12 mouse cellular contexts compared by ENCODE assay signal in genomic region chr9:21556996-21557395, GRCm38 (mm10). TPM values are rescaled to one million over a fixed set of nuclear protein-coding genes. Genes with fewer than 3 reads are reported as not detected.
DNase-seq lines count a peak whose midpoint lies in the region; ATAC-seq and TF ChIP-seq lines count a peak whose summit lies in the region.
"Had no signal": no experiment of that assay in that cellular context is flagged by ENCODE, and none has a peak within 500 bp of the region (broad histone marks: within the 10 kb centered on the region; RNA-seq: fewer than 3 reads in every experiment).

No protein-coding gene starts in this region.

- TF ChIP-seq CTCF in heart, postnatal 0 days (IDR thresholded peaks at IDR 0.05; ENCODE audit: low read depth) = no peak
- TF ChIP-seq CTCF in liver, postnatal 0 days (IDR thresholded peaks at IDR 0.05; ENCODE audit: low read depth) = no peak

- no peak overlapping the region for H3K9ac ChIP-seq in heart, postnatal 0 days (replicated peaks; ENCODE audit: low read depth, low read length)
- no peak overlapping the region for H3K9ac ChIP-seq in neural tube, embryonic 13.5 days
- no peak overlapping the region for H3K9ac ChIP-seq in liver, postnatal 0 days (replicated peaks)
- H3K9ac ChIP-seq: forebrain, embryonic 15.5 days; hindbrain, embryonic 15.5 days had no signal

- WGBS in heart, postnatal 0 days = 72% methylated on average over 2 of the region's 2 CpGs
- 83% methylated on average over 2 of the region's 2 CpGs for WGBS in neural tube, embryonic 13.5 days
- WGBS in liver, postnatal 0 days (ENCODE audit: insufficient replicate concordance) = 86% methylated on average over 2 of the region's 2 CpGs

- no peak overlapping the region for H3K4me2 ChIP-seq in heart, postnatal 0 days (ENCODE audit: low read depth, low read length)
- no peak overlapping the region for H3K4me2 ChIP-seq in neural tube, embryonic 13.5 days
- no peak overlapping the region for H3K4me2 ChIP-seq in liver, postnatal 0 days (ENCODE audit: low read depth, low read length)
- H3K4me2 ChIP-seq: forebrain, embryonic 15.5 days; hindbrain, embryonic 15.5 days had no signal

- peaks cover 18% of the 10 kb centered on the region for H3K4me1 ChIP-seq in heart, postnatal 0 days (ENCODE audit: control insufficient read depth, insufficient read depth)
- H3K4me1 ChIP-seq in neural tube, embryonic 13.5 days (replicated peaks) = peaks cover 24% of the 10 kb centered on the region
- peaks cover 37% of the 10 kb centered on the region for H3K4me1 ChIP-seq in liver, postnatal 0 days (ENCODE audit: insufficient read depth)
- H3K4me1 ChIP-seq: forebrain, embryonic 15.5 days had no signal

- no peak overlapping the region for H3K4me3 ChIP-seq in heart, postnatal 0 days (ENCODE audit: low read depth, low read length)
- H3K4me3 ChIP-seq in neural tube, embryonic 13.5 days = no peak overlapping the region
- no peak overlapping the region for H3K4me3 ChIP-seq in liver, postnatal 0 days (ENCODE audit: low read depth, low read length)
- H3K4me3 ChIP-seq: forebrain, embryonic 15.5 days; hindbrain, embryonic 15.5 days had no signal

- H3K36me3 ChIP-seq in heart, postnatal 0 days (replicated peaks; ENCODE audit: control insufficient read depth, insufficient read depth, low read length) = 0 out of 2 replicates have a peak, but pooled peaks cover 6% of the 10 kb centered on the region
- peaks cover 30% of the 10 kb centered on the region for H3K36me3 ChIP-seq in neural tube, embryonic 13.5 days
- H3K36me3 ChIP-seq in liver, postnatal 0 days (replicated peaks; ENCODE audit: insufficient read depth, low read length) = peaks cover 8% of the 10 kb centered on the region
- H3K36me3 ChIP-seq: hindbrain, embryonic 15.5 days had no signal

- intact Hi-C loops in left cerebral cortex, postnatal 10 days (cut with DNase I) = no loop called here

- peak overlapping the region; percentile 37; the same call in 1 of the 2 replicates for H3K27ac ChIP-seq in heart, postnatal 0 days (ENCODE audit: low read depth)
- H3K27ac ChIP-seq in neural tube, embryonic 13.5 days (replicated peaks) = 0 out of 2 replicates have a peak overlapping the region, but pooled peaks have one; percentile 33
- H3K27ac ChIP-seq in liver, postnatal 0 days (ENCODE audit: low read depth) = peak overlapping the region; percentile 89
- H3K27ac ChIP-seq: forebrain, embryonic 15.5 days; hindbrain, embryonic 15.5 days had no signal

- no peak for ATAC-seq in heart, postnatal 0 days (ENCODE audit: insufficient read depth, low read depth)
- no peak for ATAC-seq in neural tube, embryonic 13.5 days (ENCODE audit: low read depth)
- ATAC-seq in liver, postnatal 0 days = no peak
- ATAC-seq in frontal cortex, adult (ENCODE audit: low TSS enrichment) = no peak
- ATAC-seq: forebrain, embryonic 15.5 days had no signal

- no peaks in the 10 kb centered on the region for H3K27me3 ChIP-seq in heart, postnatal 0 days (ENCODE audit: control insufficient read depth, insufficient read depth, low read length)
- no peaks in the 10 kb centered on the region for H3K27me3 ChIP-seq in neural tube, embryonic 13.5 days
- H3K27me3 ChIP-seq in liver, postnatal 0 days (ENCODE audit: insufficient read depth, low read length) = no peaks in the 10 kb centered on the region
- H3K27me3 ChIP-seq: forebrain, embryonic 15.5 days; hindbrain, embryonic 15.5 days had no signal

- no peak for TF ChIP-seq EP300 in heart, postnatal 0 days (IDR thresholded peaks at IDR 0.05; ENCODE audit: low read depth)
- TF ChIP-seq EP300 in liver, postnatal 0 days (IDR thresholded peaks at IDR 0.05; ENCODE audit: low read depth) = no peak

- no peaks in the 10 kb centered on the region for H3K9me3 ChIP-seq in heart, postnatal 0 days (replicated peaks; ENCODE audit: control insufficient read depth, low read length)
- no peaks in the 10 kb centered on the region for H3K9me3 ChIP-seq in neural tube, embryonic 13.5 days
- H3K9me3 ChIP-seq in liver, postnatal 0 days (ENCODE audit: low read length) = no peaks in the 10 kb centered on the region
- H3K9me3 ChIP-seq: forebrain, embryonic 15.5 days; hindbrain, embryonic 15.5 days had no signal

- no peak for DNase-seq in heart, postnatal 0 days (ENCODE audit: low spot score)
- DNase-seq in heart, postnatal 4 days = no peak
- DNase-seq in neural tube, embryonic 10.5 days (ENCODE audit: extremely low spot score, low spot score) = no peak
- DNase-seq in liver, postnatal 0 days = no peak
- no peak for DNase-seq in left cerebral cortex, postnatal 10 days (ENCODE audit: extremely low spot score in 1 of 2, low spot score in 2 of 2)
- DNase-seq: cerebellum, postnatal 10 days; gastrocnemius, postnatal 14 days; kidney, adult 18-20 months had no signal

RNA-seq across cellular contexts. Expression of gene Carm1, which starts 10.3 kb away (rescaled TPM):
- 49.5 and 78.3 TPM in 2 replicates for total RNA-seq in heart, postnatal 0 days (2014; rRNA removed; ENCODE audit: low replicate concordance)
- polyA plus RNA-seq in heart, postnatal 0 days (2015; fragmentation: Nextera tagmentation; extraction: Ambion mirVana) = 11.3 and 12.7 TPM in 2 replicates
- total RNA-seq in heart, postnatal 4 days (2021) = 10 to 100 TPM; 70.5 to 79.0 TPM
- polyA plus RNA-seq in neural tube, embryonic 13.5 days (2015; fragmentation: Nextera tagmentation; extraction: Ambion mirVana) = 43.8 and 45.8 TPM in 2 replicates
- 8.6 TPM in 2 replicates for polyA plus RNA-seq in liver, postnatal 0 days (2015; fragmentation: Nextera tagmentation; extraction: Ambion mirVana)
- total RNA-seq in left cerebral cortex, postnatal 10 days (2021) = 10 to 100 TPM; 71.7 to 74.1 TPM

RNA-seq across cellular contexts. Expression of gene AB124611, which starts 31.0 kb away (rescaled TPM):
- total RNA-seq in heart, postnatal 0 days (2014; rRNA removed; ENCODE audit: low replicate concordance) = 0.15 and 3.3 TPM in 2 replicates
- 1.00 and 1.6 TPM in 2 replicates for polyA plus RNA-seq in heart, postnatal 0 days (2015; fragmentation: Nextera tagmentation; extraction: Ambion mirVana)
- 1 to 10 TPM in 1 of 2 experiments, under 1 TPM in 1; 0.95 to 1.1 TPM for total RNA-seq in heart, postnatal 4 days (2021)
- polyA plus RNA-seq in neural tube, embryonic 13.5 days (2015; fragmentation: Nextera tagmentation; extraction: Ambion mirVana) = 2.9 and 4.2 TPM in 2 replicates
- 13.6 and 14.2 TPM in 2 replicates for polyA plus RNA-seq in liver, postnatal 0 days (2015; fragmentation: Nextera tagmentation; extraction: Ambion mirVana)
- total RNA-seq in left cerebral cortex, postnatal 10 days (2021) = under 1 TPM in 1 of 2 experiments, not detected in 1; 0.58 TPM

RNA-seq across cellular contexts. Expression of gene Timm29, which starts 35.5 kb away (rescaled TPM):
- 33.4 and 44.6 TPM in 2 replicates for total RNA-seq in heart, postnatal 0 days (2014; rRNA removed; ENCODE audit: low replicate concordance)
- polyA plus RNA-seq in heart, postnatal 0 days (2015; fragmentation: Nextera tagmentation; extraction: Ambion mirVana) = 23.2 and 23.7 TPM in 2 replicates
- total RNA-seq in heart, postnatal 4 days (2021) = 10 to 100 TPM; 32.3 to 36.4 TPM
- 54.6 and 58.4 TPM in 2 replicates for polyA plus RNA-seq in neural tube, embryonic 13.5 days (2015; fragmentation: Nextera tagmentation; extraction: Ambion mirVana)
- 12.5 and 13.0 TPM in 2 replicates for polyA plus RNA-seq in liver, postnatal 0 days (2015; fragmentation: Nextera tagmentation; extraction: Ambion mirVana)
- 10 to 100 TPM; 47.6 to 50.7 TPM for total RNA-seq in left cerebral cortex, postnatal 10 days (2021)

RNA-seq across cellular contexts. Expression of gene Yipf2, which starts 35.6 kb away (rescaled TPM):
- total RNA-seq in heart, postnatal 0 days (2014; rRNA removed; ENCODE audit: low replicate concordance) = 12.3 and 17.6 TPM in 2 replicates
- polyA plus RNA-seq in heart, postnatal 0 days (2015; fragmentation: Nextera tagmentation; extraction: Ambion mirVana) = 9.1 and 11.9 TPM in 2 replicates
- total RNA-seq in heart, postnatal 4 days (2021) = 1 to 10 TPM; 6.6 to 7.7 TPM
- 22.7 and 23.5 TPM in 2 replicates for polyA plus RNA-seq in neural tube, embryonic 13.5 days (2015; fragmentation: Nextera tagmentation; extraction: Ambion mirVana)
- polyA plus RNA-seq in liver, postnatal 0 days (2015; fragmentation: Nextera tagmentation; extraction: Ambion mirVana) = 7.8 and 8.5 TPM in 2 replicates
- 10 to 100 TPM; 12.7 to 13.9 TPM for total RNA-seq in left cerebral cortex, postnatal 10 days (2021)

RNA-seq across cellular contexts. Expression of gene Tmed1, which starts 46.9 kb away (rescaled TPM):
- 70.5 and 99.3 TPM in 2 replicates for total RNA-seq in heart, postnatal 0 days (2014; rRNA removed; ENCODE audit: low replicate concordance)
- 83.7 and 89.1 TPM in 2 replicates for polyA plus RNA-seq in heart, postnatal 0 days (2015; fragmentation: Nextera tagmentation; extraction: Ambion mirVana)
- 10 to 100 TPM; 38.6 to 46.3 TPM for total RNA-seq in heart, postnatal 4 days (2021)
- 52.8 and 53.9 TPM in 2 replicates for polyA plus RNA-seq in neural tube, embryonic 13.5 days (2015; fragmentation: Nextera tagmentation; extraction: Ambion mirVana)
- 34.6 and 38.0 TPM in 2 replicates for polyA plus RNA-seq in liver, postnatal 0 days (2015; fragmentation: Nextera tagmentation; extraction: Ambion mirVana)
- 10 to 100 TPM; 18.3 to 19.8 TPM for total RNA-seq in left cerebral cortex, postnatal 10 days (2021)

Comparison
In these comparisons a context has a peak if more than half of its experiments do, and no peak if none do; other contexts are left out.
1. H3K27ac ChIP-seq: peak in every context shown above with its lines; median percentile 89 in liver, postnatal 0 days; 37 in heart, postnatal 0 days; 33 in neural tube, embryonic 13.5 days.